Mouse (Mus musculus): ENCODE data around the gene Grm7.

DNA sequence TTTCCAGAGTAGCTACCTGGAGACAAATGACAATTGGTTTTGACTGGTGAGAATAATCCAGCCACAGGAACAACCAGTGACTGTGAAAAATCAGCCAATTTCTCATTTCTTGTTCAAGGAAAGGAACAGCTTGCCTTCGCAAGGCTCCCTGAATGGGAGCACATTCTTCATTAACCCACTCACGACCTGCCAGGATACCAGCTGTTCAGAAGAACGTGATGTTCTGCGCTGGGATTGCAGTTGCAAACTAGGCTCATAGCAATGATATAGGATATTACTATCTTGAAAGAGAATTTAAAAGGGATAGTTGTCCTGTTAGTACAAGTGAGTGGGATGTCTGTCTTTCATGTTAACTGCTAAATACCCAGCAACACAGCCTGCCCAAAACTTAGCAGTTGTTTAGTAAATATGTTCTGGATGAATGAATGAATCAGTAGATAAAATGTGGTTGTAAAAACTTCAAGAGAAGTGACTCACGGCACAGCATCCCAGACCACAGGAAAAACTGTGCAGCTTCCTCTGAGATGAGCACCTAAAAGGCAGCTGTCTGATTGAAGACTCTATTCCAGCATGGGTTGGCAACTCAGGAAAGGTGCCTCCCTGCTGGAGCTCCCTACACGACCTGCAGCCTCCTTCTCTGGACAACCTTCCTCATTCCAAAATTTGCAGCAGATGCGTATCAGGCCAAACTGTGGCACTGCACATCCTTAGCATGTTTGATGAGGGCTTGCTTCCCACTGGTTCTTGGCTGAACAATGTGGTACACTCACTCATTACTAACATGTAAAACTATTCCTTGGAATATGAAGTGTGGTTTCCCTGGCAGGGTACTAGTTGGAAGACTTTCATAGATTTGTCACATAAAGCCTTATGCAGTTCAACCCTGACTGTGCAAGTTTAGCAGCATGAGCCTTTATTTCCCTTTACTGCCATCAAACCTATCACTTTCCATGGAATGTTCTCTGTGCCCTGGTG lies 408.9 kb downstream of the Grm7 start:
- no peak for TF ChIP-seq ZC3H11A (IDR thresholded peaks at IDR 0.05; ENCODE audit: borderline replicate concordance, low read depth, low read length)
- TF ChIP-seq CHD2 (IDR thresholded peaks at IDR 0.05; ENCODE audit: low read depth, low read length), result no peak
- no peak for TF ChIP-seq HCFC1 (IDR thresholded peaks at IDR 0.05; ENCODE audit: borderline replicate concordance, insufficient read depth, low read length)
